Mouse (Mus musculus) kidney, postnatal 10 days (tissue): ENCODE results near the gene Prl2c2.
"Not testable (repeated sequence)": the region's sequence is repeated elsewhere in the genome, so short reads cannot be mapped to it uniquely, and the experiment has no call there.

Source experiments
- DNase-seq: peaks from one replicate; pipeline ENCODE4 v3.0.0; 2021; ENCODE audit warnings: mixed read lengths

Gene Prl2c2

GRCm38 (mm10) chr13:13005283-13005682, at the start of gene Prl2c2:
Prl2c2 (minus strand) TSS chr13:13005383.
- not testable (repeated sequence) for DNase-seq

DNA sequence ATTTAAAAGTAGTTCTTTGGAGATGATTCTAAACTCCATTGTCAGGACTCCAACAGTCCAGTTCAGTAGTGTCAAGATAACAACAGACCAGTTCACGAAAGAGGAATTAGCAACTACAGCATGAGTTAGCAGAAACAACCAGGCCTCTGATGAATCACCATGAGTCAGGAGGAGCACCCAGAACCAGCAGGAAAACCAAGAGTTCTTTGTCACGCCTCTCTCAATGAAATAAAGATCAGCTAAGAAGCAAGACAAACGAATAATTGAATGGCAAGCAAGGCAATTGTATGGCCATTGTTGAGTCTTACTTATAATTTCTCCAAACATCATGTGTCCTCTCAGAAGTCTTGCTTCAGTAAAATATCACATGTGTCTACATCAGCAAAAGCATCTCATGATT, 20.7 kb upstream of the Prl2c2 start:
- DNase-seq = not testable (repeated sequence)

DNA sequence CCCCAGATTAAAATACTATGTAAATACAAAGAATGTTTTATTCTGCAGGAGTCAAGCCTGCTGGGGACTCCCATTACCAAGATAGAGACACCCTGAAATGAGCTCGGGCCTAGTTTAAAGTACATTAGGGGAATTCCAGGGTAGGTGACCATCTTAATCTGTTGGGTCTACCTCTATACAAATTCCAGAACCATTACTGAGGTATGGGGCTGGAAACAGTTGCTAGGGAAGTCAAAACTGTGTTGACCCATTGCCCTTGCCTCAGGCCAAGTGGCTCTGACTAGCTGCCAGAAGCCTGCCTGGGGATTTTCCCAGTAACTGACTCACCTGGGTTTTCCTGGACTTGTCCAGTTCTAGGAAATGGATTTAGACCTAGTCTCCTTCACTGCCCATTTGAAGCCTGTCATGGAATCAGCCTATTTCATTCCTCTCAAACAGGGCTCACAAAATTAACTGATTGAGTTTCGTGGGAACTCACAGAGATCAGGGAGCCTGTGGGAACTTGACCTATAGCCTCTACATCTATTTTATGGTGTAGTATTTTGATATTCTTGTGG, 8.9 kb upstream of the Prl2c2 start:
- DNase-seq = not testable (repeated sequence)
